Mouse (Mus musculus) layer of hippocampus, adult 11-12 months (tissue): ENCODE results near the gene Olfr560.

Experiments
- DNase-seq: peaks from one replicate; pipeline ENCODE4 v3.0.0; 2022; ENCODE audit warnings: low spot score

The Olfr560 gene

GRCm38 (mm10) chr7:102759266-102759665, at the start of gene Olfr560, which contains the start of gene Olfr78:
Olfr560 (minus strand) TSS chr7:102759366.
Olfr78 (minus strand) TSS chr7:102759471.
- no peak for DNase-seq

DNA sequence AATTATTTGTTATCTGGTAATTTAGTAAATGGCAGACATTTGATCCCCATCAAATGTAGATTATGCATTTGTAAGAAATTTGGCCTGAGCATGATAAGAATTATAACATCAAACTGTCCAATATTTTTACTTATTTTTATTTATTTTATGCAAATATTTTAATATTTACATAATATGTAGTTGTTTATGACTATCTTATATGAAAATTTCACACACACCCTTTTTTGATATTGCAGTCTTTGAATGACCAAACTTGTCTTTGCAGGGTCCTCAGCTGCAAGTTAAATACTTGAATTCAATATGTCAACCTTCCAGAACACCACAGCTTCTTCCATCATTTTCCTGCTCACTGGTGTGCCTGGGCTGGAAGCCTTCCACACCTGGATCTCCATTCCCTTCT, 44.0 kb upstream of the Olfr560 start, which contains the start of gene Olfr564:
Gene Olfr564, plus strand, starts transcription at position 301 of the 400 bp plus-strand sequence.
- DNase-seq, result no peak

DNA sequence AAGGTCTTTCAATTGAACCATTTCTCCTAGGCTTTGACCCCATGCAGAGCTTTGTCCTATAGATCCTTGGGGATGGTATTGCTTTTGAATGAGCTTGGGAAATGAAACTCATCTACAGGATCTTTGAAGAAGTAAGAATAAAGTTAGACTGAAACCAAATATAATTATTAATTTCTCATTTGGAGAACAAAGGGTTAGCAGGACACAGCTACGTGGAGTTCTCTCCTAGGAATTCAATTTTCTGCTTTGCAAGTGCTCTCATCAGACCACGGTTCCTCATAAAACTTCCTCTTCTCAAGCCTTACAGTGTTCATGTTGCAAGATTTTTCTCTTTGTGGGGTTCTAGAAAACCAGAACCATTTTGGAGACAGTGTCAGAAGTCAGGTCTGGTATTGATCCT, 11.8 kb upstream of the Olfr560 start, which contains the start of gene Olfr561:
Gene Olfr561, plus strand, starts transcription at position 301 of the 400 bp plus-strand sequence.
- no peak for DNase-seq

- DNase-seq, result no peak
Observed at GRCm38 (mm10) chr7:102752086-102752485, 7.1 kb downstream of the Olfr560 start.

GRCm38 (mm10) chr7:102737705-102738104, 21.5 kb downstream of the Olfr560 start:
- DNase-seq, result no peak

DNA sequence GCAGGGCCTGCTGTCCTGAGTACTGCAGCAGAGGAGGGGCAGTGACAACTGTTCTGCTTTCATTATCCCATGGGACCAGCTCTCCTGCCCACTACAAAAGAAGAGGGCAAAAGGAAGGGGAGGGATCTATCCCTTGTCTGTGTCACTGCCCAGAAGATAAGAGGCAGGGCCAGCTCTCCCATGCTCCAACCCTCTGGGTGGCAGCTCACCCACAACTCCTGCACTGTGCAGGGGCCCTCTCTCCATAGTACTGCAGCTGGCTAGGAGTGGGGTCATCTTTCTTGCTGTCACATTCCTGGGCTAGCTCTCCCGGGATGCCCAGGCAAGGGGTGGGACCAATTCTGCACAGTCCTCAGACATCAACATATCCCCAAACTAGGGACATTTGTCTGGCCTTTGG, 25.4 kb downstream of the Olfr560 start:
- no peak for DNase-seq

DNA sequence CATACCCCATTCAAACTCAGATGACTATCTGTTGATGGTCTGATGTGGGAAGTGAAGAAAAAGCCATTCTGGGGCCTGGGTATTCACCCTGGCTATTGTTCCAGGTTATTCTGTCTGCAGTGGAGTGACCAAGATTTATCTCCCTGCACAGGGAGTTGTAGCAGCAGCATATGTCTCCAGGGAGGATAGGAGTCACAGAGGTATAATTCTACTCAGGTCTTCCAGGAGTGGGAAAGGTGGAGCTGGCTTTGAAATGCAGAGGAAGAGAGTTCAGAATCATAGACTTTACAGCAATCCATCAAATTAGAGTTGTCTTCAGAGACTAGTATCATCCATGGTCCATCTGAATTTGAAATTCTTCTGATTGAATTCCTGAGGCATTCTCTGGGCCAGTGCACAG, 31.8 kb downstream of the Olfr560 start, which contains the start of gene Olfr559:
Gene Olfr559, minus strand, starts transcription at position 101 of the 400 bp plus-strand sequence.
- no peak for DNase-seq

DNA sequence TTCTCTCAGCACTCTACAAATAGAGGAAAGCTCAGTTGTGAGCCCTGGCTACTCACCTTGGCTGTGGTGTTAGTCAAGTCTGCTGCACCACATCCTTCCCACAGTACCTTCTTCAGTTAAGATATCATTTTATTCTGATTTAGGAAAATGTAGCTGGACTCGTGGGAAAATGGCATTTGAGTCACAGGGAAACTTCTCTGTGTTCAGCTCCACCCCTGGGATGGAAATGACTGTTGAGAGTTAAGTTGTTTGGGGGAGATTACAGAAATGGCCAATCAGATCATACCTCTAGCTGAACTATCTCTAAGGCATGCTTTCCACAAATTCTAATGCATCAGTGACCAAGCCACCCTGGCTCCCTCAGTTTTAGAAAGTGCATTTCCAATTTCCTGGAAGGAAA, 40.2 kb downstream of the Olfr560 start, which contains the start of gene Olfr33:
Gene Olfr33, minus strand, starts transcription at position 101 of the 400 bp plus-strand sequence.
- no peak for DNase-seq

- no peak for DNase-seq
Observed at GRCm38 (mm10) chr7:102701915-102702314, 57.3 kb downstream of the Olfr560 start, which contains the start of gene Olfr558. Olfr558 (plus strand) TSS chr7:102702215.
